Mouse (Mus musculus): ENCODE measurements around the gene Gpr1.

DNA sequence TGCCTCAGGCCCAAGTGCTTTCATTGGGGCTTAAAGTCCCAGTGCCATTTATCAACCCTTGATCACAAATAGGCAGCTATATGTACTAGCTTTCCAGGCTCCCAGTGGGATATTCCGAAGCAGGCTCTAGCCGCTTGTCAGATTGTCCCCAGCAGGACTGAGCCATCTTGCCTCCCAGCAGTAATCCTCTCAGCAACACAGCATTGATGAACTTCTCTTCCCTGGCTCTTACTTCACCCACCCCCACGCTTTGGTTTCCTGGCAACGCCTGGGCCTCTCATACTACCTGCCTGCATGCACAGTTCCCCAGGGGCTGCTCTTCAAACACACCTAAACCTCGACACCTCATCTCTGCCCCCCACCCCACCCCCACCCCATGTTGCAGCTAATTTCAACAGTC is 23.0 kb upstream of the Gpr1 start:
- TF ChIP-seq CTCF (IDR thresholded peaks at IDR 0.05; ENCODE audit: low read depth, low read length), result no peak
- no peak for TF ChIP-seq POLR2AphosphoS5 (IDR thresholded peaks at IDR 0.05; ENCODE audit: insufficient replicate concordance, low read depth, low read length)
- no peak for TF ChIP-seq TAL1 (conservative IDR thresholded peaks at IDR 0.05; ENCODE audit: low read depth, low read length)
- no peak for TF ChIP-seq GATA1 (IDR thresholded peaks at IDR 0.05; ENCODE audit: borderline replicate concordance, low read length)
